Mouse (Mus musculus) adrenal gland, postnatal 14 days (tissue): ENCODE data around the gene Vwa5b1. TPM values are rescaled to one million over a fixed set of nuclear protein-coding genes. Genes with fewer than 3 reads are reported as not detected.

Experiments used
- DNase-seq: peaks from one replicate; pipeline ENCODE4 v3.0.0; 2021; ENCODE audit warnings: mixed read lengths
- total RNA-seq: library from RNA; stranded (reverse); gene quantifications from 2 replicates; pipeline ENCODE4 v1.2.3, GENCODE M21; 2021

Vwa5b1 gene
- total RNA-seq, 1 experiment from 2014 or later: not detected

GRCm38 (mm10) chr4:138525684-138526083, 110.0 kb downstream of the Vwa5b1 start:
- no peak for DNase-seq

GRCm38 (mm10) chr4:138524769-138525168, 110.9 kb downstream of the Vwa5b1 start:
- no peak for DNase-seq

- no peak for DNase-seq
Measured at GRCm38 (mm10) chr4:138523775-138524174, 111.9 kb downstream of the Vwa5b1 start.

DNA sequence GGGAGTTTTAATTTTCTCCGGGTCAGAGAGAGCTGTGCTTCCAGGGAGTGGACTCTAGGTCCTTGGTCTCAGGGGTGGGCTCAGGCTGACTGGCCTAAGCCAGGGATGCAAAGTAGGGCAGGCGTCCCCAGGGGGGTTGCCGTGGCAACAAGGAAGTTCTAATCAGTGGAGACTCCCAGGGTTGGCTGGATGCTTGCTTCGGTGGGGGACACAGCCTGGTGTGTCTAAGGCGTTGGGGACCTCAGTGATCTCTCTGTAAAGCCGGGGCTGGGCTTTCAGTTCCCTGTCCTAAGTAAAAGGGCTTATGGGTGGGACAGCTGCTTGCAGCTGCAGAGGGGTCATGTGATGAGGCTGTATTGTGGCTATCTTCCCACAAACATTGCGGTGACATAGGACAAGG, 113.4 kb downstream of the Vwa5b1 start:
- no peak for DNase-seq

- DNase-seq: no peak
Measured at GRCm38 (mm10) chr4:138517153-138517789, 118.4 kb downstream of the Vwa5b1 start.

DNA sequence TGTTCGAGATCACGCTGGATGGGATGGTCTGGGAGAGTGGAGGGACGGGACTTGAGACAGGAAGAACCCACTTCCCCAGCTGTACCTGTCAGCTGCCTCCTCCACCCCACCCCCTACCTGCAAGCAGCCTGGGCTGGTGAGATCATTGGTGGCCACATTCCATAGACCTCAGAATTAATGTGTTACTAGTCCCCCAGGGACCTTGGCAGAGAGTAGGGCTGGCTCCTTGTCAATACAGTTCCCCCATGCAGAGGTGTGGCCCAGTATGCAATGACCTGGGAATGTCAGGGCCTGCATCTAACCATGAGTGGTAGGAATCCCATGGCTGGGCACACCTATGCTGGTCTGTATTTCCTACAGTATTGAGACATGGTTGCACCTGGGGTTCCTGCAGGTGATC, 119.2 kb downstream of the Vwa5b1 start:
- DNase-seq: no peak

Other genes starting within 250 kb of the Vwa5b1 start
- gene Fam43b, start 239.4 kb downstream of the Vwa5b1 start, total RNA-seq: 2.1 and 3.0 TPM in 2 replicates
- gene Mul1, start 201.2 kb downstream of the Vwa5b1 start, total RNA-seq: 53.9 and 57.6 TPM in 2 replicates
- gene Camk2n1, start 181.6 kb downstream of the Vwa5b1 start, total RNA-seq: 18.9 and 22.9 TPM in 2 replicates
- gene Pla2g2c, start 88.9 kb upstream of the Vwa5b1 start, total RNA-seq: not detected in 2 replicates
- 0.89 and 1.1 TPM in 2 replicates for gene Ubxn10, start 101.3 kb upstream of the Vwa5b1 start, total RNA-seq
- gene Pla2g2f, start 121.7 kb upstream of the Vwa5b1 start, total RNA-seq: 13.7 and 14.3 TPM in 2 replicates
- 1.1 and 10.7 TPM in 2 replicates for gene Pla2g2d, start 139.9 kb upstream of the Vwa5b1 start, total RNA-seq
- 9.2 and 13.2 TPM in 2 replicates for gene Pla2g5, start 227.6 kb upstream of the Vwa5b1 start, total RNA-seq
- gene Gm13030, start 238.1 kb upstream of the Vwa5b1 start, total RNA-seq: not detected in 2 replicates
- gene Pla2g2e, start 242.1 kb upstream of the Vwa5b1 start, total RNA-seq: 1.2 and 1.4 TPM in 2 replicates